Mouse (Mus musculus) limb, embryonic 10.5 days (tissue): ENCODE results near the gene Sema4f. TPM values are rescaled to one million over a fixed set of nuclear protein-coding genes. Genes with fewer than 3 reads are reported as not detected.

Experiments used
- DNase-seq: peaks from one replicate; pipeline ENCODE4 v3.0.0-alpha.2; 2017; ENCODE audit warnings: low spot score
- H3K27ac ChIP-seq: fragments of 300-500 bp; sonication (generic); 2 replicates; pipeline ENCODE4 v1.5.1; 2016; ENCODE audit warnings: mild to moderate bottlenecking
- H3K27me3 ChIP-seq: fragments of 300-500 bp; sonication (generic); 2 replicates; pipeline ENCODE4 v1.6.1; 2016; ENCODE audit warnings: low read depth, mild to moderate bottlenecking; ENCODE audit not compliant: poor library complexity, severe bottlenecking
- H3K36me3 ChIP-seq: fragments of 300-500 bp; sonication (generic); 2 replicates; pipeline ENCODE4 v1.6.1; 2016; ENCODE audit warnings: mild to moderate bottlenecking, moderate library complexity
- H3K4me1 ChIP-seq: fragments of 300-500 bp; sonication (generic); 2 replicates; pipeline ENCODE4 v1.6.1; 2016
- H3K4me3 ChIP-seq: fragments of 300-500 bp; sonication (generic); 2 replicates; pipeline ENCODE4 v1.5.1; 2016; ENCODE audit warnings: mild to moderate bottlenecking, moderate library complexity
- H3K9me3 ChIP-seq: fragments of 300-500 bp; sonication (generic); replicated peaks from 2 replicates; pipeline ENCODE4 v1.6.1; 2016; ENCODE audit warnings: mild to moderate bottlenecking
- WGBS: fragments of 180-500 bp; shearing (Covaris S2); methylation state at CpG from one replicate; pipeline ENCODE4 v1.1.7; 2016; 5-methylcytosine and 5-hydroxymethylcytosine counted together
- polyA plus RNA-seq: library from polyadenylated mRNA; unstranded; fragments of >200 nt; fragmentation: Nextera tagmentation; extraction: Ambion mirVana; gene quantifications from 2 replicates; pipeline ENCODE4 v1.2.1, GENCODE M21; 2016

Sema4f gene
- polyA plus RNA-seq = 0.83 and 1.9 TPM in 2 replicates

DNA sequence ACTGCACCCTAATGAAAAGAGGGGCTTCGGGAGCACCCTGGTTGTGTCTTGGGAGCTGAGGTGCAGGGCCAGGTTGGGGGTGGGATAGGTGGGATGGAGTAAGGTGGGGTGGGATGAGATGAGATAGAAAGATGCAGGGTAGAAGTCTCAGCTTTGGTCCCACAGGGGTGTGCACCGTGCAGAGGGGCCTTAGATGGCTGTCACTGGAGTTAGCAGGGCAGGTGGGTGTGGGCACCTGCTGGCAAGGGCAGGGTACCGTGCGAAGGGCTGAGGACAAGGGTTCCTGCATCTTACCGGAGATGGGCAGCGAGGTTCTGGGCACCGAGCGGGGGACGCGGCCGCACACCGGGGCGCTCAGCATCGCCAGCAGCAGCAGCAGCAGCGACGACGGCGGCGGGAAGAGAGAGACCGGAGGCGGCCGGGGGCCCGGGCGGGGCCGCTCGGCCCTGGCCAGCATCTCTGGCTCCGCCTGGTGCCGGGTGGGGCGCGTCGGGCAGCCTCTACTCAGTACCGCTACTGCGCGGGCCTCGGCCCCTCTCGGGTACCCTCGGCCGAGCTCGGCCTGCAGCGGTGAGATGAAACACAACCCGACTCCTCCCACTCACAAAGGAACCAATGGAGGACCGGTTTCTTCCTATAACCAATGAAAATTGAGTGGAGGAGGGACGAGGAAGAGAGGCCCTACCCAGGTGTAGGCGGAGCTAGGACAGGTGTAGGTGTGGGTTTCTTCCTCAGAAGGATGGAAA, at the start of gene Sema4f:
Gene Sema4f (minus strand): TSS at position 603 of the 746 bp plus-strand sequence.
- H3K4me1 ChIP-seq = peaks cover 7% of the 10 kb centered on the region
- H3K36me3 ChIP-seq = no peaks in the 10 kb centered on the region
- 3% methylated on average over 34 of the region's 44 CpGs for WGBS
- H3K4me3 ChIP-seq = peak within 1 kb of the TSS; percentile 67
- DNase-seq = peak; percentile 84
- H3K27me3 ChIP-seq = peaks cover 60% of the 10 kb centered on the region
- no peaks in the 10 kb centered on the region for H3K9me3 ChIP-seq
- H3K27ac ChIP-seq = peak within 1 kb of the TSS; percentile 78

DNA sequence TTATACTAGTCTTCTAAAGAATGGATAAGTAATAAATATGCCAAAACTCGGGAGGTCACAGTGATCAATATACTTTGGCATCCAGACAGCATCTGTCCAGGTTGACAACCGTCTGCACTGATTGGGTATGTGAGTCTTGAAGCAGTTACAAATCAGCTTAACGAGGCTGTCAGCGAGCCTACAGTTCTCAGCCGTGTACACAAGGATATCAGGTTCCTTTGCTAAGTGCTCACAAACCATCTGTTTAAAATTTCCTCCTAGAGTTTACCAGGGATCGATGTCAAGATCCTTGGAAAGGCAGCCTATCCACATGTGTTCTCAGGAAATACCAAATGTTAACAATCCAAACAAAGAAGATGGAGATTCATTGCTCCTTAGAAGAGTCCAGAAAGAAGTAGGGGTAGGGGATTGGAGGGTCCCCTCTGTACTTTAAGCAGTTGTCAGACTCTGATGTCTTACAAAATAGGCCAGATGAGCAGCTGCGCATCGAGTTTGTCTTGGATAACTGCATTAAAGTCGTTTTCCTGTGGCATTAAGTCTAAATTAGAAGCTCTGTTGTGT, 47.9 kb upstream of the Sema4f start:
- Histone ChIP-seq H3K36me3 (no peaks in the 10 kb centered on the region), H3K9me3 (no peaks in the 10 kb centered on the region), H3K4me1 (peaks cover 23% of the 10 kb centered on the region), H3K4me3 (no peak overlapping the region), H3K27me3 (no peaks in the 10 kb centered on the region), H3K27ac (peak overlapping the region; percentile 87)
- peak; percentile 82 for DNase-seq
- 14% methylated on average over 9 of the region's 9 CpGs for WGBS

DNA sequence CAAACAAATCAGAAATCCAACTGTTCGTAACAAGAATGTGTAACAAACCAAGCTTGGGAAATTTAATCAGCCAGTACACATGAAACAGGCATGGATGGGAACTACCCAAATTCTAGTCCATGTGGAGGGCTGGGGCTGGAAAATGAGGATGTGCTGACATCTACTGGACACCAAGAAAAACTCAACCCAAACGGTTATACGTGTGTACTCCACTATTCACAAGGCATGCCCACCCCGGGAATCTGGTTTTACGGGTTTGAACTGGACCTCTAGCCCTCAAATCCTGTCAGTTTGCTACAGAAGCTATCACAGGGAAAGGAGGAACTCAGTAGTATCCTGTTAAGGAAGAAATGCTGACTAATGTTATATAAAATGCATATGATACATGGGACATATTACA, 31.5 kb upstream of the Sema4f start:
- WGBS = 15% methylated on average over 5 of the region's 5 CpGs
- no peaks in the 10 kb centered on the region for H3K9me3 ChIP-seq
- H3K27ac ChIP-seq = no peak overlapping the region
- H3K27me3 ChIP-seq = peaks cover 15% of the 10 kb centered on the region
- H3K36me3 ChIP-seq = no peaks in the 10 kb centered on the region
- H3K4me1 ChIP-seq = no peaks in the 10 kb centered on the region
- H3K4me3 ChIP-seq = no peak overlapping the region
- peak; percentile 65 for DNase-seq

DNA sequence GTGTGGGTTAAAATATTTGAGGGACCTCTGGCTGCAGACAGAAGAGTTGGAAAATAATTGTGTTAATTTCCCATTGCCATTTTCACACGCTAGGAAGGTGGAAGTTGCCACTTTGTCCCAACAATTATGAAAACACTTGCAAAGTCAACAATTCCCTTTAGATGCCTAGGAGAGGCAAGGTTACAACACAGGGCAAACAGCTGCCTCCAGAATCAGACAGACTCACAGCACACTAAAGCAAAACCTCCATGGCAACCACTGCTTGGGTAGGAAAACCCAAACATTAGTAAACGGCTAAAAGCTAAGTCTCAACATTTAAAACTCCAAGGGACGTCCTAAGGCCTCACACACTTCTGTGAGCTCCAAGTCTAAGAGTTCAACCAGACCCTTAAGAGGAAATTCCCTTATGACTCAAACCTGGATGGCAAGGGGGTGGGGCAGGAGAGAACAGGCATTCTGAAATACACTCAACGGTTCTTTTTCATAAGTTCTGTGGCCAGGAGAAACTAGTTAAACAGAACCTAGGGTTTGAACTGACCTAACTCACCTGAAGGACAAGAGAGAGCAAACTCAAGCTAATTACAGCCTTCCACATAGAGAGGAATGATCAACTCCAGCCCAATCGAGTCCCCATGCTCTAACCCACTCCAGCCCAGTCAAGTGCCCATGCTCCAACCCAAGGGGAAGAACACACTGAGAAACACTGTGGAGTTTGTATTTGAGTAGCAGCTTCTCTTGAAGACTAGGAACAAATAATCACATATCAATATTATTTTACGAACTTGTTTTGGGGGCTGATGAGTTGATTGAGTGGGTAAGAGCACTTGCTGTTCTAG, 29.9 kb upstream of the Sema4f start:
- H3K9me3 ChIP-seq = no peaks in the 10 kb centered on the region
- WGBS = 80% methylated on average over 6 of the region's 6 CpGs
- H3K4me3 ChIP-seq = no peak overlapping the region
- peaks cover 15% of the 10 kb centered on the region for H3K27me3 ChIP-seq
- no peaks in the 10 kb centered on the region for H3K4me1 ChIP-seq
- no peaks in the 10 kb centered on the region for H3K36me3 ChIP-seq
- DNase-seq = no peak
- H3K27ac ChIP-seq = no peak overlapping the region

DNA sequence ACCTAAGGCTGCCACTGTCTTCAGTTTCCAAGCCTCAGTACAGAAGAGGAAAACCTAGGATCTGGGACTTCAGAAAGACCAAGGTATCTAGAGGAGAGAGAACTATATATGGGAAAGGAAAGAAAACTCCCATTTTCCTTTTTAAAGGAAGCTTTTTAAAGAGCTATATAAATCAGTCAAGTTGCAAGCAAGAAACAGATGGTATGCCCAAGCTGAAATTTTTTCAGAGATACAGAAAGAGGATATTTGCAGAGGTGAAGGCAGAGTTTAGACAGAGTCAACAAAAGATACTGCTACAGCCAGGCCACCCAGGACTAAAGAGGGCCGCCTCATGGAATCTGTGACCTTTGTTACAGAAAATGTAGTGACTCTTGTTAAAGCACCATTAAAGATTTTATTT, 22.1 kb upstream of the Sema4f start:
- Histone ChIP-seq H3K9me3 (no peaks in the 10 kb centered on the region), H3K4me3 (no peak overlapping the region), H3K36me3 (no peaks in the 10 kb centered on the region), H3K27me3 (no peaks in the 10 kb centered on the region), H3K4me1 (peaks cover 2% of the 10 kb centered on the region; the same call in 1 of the 2 replicates), H3K27ac (no peak overlapping the region)
- no peak for DNase-seq
- 86% methylated on average over 1 of the region's 1 CpGs for WGBS

DNA sequence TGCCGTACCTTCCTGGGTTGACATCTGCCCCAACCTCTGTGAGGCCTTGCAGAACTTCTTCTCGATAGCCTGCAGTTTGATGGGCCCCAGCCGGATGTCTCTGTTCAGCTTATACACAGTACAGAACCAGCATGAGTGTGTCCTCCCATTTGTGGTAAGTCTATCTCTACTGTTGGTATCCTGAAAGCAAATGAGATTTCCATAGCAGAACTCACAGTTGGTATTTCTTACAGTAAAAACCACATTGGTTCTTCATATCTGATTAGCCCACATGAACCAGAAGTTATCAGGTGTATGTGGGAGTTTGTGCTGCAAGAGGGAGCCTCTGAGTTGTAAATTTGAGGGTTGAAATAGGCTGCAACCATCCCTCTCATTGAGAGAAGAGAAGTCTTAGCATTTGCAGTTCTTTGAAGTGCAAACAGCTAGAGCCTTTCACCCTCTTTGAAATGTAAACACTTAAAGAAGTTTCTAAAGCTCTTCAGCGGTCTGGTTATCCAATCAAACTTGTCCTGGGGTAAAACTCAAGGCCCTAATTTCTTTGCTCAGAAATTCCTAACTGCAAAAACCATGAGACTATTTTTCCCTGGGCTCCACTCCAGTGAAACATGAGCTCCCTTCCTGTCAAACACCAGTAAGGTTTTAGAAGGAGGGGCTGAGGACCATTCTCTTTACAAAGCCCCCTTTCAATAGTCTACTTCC, 17.1 kb upstream of the Sema4f start:
- Histone ChIP-seq H3K36me3 (no peaks in the 10 kb centered on the region), H3K27me3 (no peaks in the 10 kb centered on the region), H3K4me3 (no peak overlapping the region), H3K27ac (peak overlapping the region; percentile 57; the same call in 1 of the 2 replicates), H3K4me1 (peaks cover 7% of the 10 kb centered on the region; the same call in 1 of the 2 replicates), H3K9me3 (no peaks in the 10 kb centered on the region)
- DNase-seq = no peak
- WGBS = 46% methylated on average over 4 of the region's 4 CpGs

DNA sequence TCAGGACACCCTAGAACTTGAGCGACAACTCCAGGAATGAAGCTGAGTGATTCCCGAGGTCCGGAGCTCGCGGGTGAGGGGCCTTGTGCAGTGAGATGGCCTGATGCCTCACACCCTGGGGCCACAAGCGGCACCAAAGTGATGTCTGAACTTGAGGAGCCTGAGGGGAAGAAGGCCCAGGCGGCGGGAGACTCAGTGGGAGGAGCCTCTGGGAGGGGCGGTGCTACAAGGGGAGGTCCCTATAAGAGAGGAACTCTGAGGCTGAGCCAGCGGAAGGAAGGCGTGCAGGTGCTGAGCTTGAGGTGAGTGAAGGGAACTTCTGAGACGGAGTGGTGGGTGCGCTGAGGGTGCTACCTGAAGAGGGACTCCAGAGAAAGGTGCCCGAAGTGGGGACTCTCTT, 7.1 kb upstream of the Sema4f start, which contains the start of gene M1ap:
Gene M1ap (plus strand): TSS at position 252 of the 400 bp plus-strand sequence.
- WGBS = 64% methylated on average over 14 of the region's 14 CpGs
- Histone ChIP-seq H3K4me3 (no peak within 1 kb of the TSS), H3K27ac (no peak within 1 kb of the TSS), H3K9me3 (no peaks in the 10 kb centered on the region), H3K36me3 (no peaks in the 10 kb centered on the region), H3K4me1 (no peaks in the 10 kb centered on the region), H3K27me3 (no peaks in the 10 kb centered on the region)
- no peak for DNase-seq

DNA sequence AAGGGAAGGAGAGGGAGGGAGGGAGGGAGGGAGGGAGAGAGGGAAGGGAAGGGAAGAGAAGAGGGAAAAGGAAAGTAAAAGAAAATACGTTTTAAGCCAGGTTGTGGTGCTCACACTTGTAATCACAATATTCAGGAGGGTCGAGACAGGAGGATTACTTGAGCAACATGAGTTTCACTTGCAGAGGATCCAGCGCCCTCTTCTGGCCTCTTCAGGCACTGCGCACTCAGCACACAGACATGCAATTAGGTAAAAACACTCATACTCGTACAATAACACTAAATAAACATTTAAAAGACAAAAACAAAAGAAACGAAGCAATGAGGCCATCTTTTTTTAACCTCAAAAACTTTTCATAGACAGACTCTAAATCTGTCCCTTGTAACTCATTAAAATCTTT, 6.2 kb upstream of the Sema4f start:
- peaks cover 4% of the 10 kb centered on the region; the same call in 1 of the 2 replicates for H3K27me3 ChIP-seq
- no peak overlapping the region for H3K4me3 ChIP-seq
- DNase-seq = no peak
- no peak overlapping the region for H3K27ac ChIP-seq
- no peaks in the 10 kb centered on the region for H3K4me1 ChIP-seq
- WGBS = 62% methylated on average over 6 of the region's 6 CpGs
- H3K36me3 ChIP-seq = no peaks in the 10 kb centered on the region
- no peaks in the 10 kb centered on the region for H3K9me3 ChIP-seq

DNA sequence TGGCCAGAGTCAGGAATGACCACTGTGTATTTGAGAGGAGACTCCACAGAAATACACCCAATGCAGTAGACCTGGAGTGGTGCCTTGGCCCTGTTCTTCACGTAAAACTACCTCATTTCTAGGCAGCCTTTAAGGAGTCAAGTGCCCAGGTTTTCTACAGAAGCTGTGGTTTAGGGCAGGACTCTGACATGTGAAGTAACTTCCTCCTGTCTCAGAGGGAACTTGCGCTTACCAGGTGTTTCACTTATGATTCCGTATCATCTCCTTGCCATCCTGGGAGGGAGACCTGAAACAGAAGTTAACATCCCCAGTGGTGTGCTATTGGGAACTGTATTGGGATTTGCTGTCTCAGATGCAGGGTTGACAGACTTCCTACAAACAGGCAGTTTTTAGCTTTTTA, 1.2 kb upstream of the Sema4f start:
- Histone ChIP-seq H3K4me3 (no peak overlapping the region), H3K27ac (no peak overlapping the region), H3K27me3 (peaks cover 53% of the 10 kb centered on the region), H3K9me3 (no peaks in the 10 kb centered on the region), H3K36me3 (no peaks in the 10 kb centered on the region), H3K4me1 (peaks cover 7% of the 10 kb centered on the region)
- DNase-seq = no peak
- WGBS = 78% methylated on average over 3 of the region's 3 CpGs

DNA sequence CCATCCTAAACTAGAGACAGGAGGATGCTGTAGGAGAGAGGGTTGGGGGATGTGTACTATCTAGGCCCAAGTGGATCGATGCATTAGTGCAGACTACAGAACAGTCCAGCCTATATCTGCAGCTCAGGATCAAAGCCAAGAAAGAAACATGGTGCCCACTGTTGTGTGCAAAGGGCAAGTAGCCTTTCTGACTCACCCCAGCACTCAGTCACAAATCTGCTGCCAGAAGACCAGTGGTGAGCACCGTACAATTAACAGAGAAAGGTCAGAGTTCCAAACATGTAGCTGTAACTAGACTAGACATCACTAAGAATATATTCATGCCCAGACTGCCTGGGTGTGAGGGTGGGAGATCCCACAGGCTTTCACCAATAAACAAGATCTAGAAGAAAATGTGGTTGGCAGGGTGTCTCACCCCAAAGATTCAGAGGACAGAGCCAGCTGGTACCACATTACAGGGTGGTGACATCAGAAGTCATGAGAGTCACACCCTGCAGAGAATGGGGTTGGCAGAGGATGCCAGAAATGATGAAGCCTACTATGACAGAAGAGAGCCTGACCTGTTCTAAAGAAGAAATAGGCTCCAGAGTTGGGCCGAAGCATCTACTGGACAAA, 4.8 kb downstream of the Sema4f start:
- Histone ChIP-seq H3K4me1 (peaks cover 7% of the 10 kb centered on the region), H3K4me3 (no peak overlapping the region), H3K36me3 (no peaks in the 10 kb centered on the region), H3K27ac (no peak overlapping the region), H3K27me3 (peaks cover 55% of the 10 kb centered on the region), H3K9me3 (no peaks in the 10 kb centered on the region)
- WGBS = 93% methylated on average over 3 of the region's 3 CpGs
- DNase-seq = no peak

DNA sequence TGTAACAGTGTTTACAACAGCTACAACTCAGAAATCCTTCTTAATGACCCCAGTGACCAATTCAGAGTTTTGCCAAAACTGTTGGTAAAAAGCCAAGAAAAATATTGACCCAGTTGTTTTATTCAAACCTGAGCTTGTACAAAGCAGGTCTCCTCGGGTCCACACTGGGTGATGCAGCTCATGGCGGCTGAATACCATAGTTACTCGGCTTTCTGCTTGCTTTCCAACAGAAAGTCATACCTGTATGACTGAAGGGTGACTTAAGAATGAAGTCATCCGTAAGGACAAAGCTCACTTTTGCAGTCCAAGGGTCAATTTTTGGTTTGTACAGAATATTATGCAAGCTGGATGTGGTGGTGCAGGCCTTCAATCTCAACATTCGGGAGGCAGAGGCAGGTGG, 12.0 kb downstream of the Sema4f start:
- DNase-seq = no peak
- H3K9me3 ChIP-seq = no peaks in the 10 kb centered on the region
- 88% methylated on average over 5 of the region's 5 CpGs for WGBS

DNA sequence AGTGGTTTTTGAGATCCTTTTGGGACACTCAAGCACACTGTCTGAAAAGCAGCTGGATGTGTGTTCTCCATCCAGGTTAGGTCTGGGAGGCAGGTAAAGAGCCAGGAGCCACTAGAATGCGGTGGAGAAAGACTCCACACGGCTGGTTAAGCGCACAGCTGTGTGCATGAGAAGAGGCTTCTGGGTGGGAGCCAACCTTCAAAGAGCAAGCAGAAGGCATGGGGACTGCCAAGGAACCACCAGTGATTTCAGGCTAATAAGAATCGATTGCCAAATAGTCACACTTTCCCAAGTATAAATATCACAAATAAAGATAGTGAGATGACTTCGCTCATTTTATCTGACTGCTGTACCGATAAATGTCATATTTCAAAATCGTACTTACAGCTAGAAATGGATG, 13.0 kb downstream of the Sema4f start:
- H3K4me3 ChIP-seq = no peak overlapping the region
- 0 out of 2 replicates have a peak, but pooled peaks cover 13% of the 10 kb centered on the region for H3K27me3 ChIP-seq
- WGBS = 91% methylated on average over 7 of the region's 7 CpGs
- no peaks in the 10 kb centered on the region for H3K4me1 ChIP-seq
- H3K9me3 ChIP-seq = no peaks in the 10 kb centered on the region
- DNase-seq = no peak
- no peaks in the 10 kb centered on the region for H3K36me3 ChIP-seq
- no peak overlapping the region for H3K27ac ChIP-seq

More for the DNA sequence above, 12.0 kb downstream of the Sema4f start:
- Histone ChIP-seq H3K27me3 (0 out of 2 replicates have a peak, but pooled peaks cover 13% of the 10 kb centered on the region), H3K36me3 (no peaks in the 10 kb centered on the region), H3K27ac (no peak overlapping the region), H3K4me3 (no peak overlapping the region), H3K4me1 (no peaks in the 10 kb centered on the region)
